Mouse (Mus musculus): Measurements from ENCODE around the gene Relt. TPM values are rescaled to one million over a fixed set of nuclear protein-coding genes. Genes with fewer than 3 reads are reported as not detected.

Gene Relt
- polyA plus RNA-seq, 1 experiment from 2014 or later = 5.0 TPM

- no peak overlapping the region for H3K4me2 ChIP-seq (ENCODE audit: low read depth, low read length)
- H3K4me3 ChIP-seq (ENCODE audit: low read length) = no peak overlapping the region
- ATAC-seq (replicated peaks; ENCODE audit: extremely low read depth, insufficient read depth, low FRiP score) = no peak
- H3K4me1 ChIP-seq (ENCODE audit: control insufficient read depth, insufficient read depth, low read length) = peaks cover 11% of the 10 kb centered on the region
- no peak overlapping the region for H3K9ac ChIP-seq (ENCODE audit: low read length)
- WGBS = 76% methylated on average over 5 of the region's 5 CpGs
- no peaks in the 10 kb centered on the region for H3K9me3 ChIP-seq (replicated peaks; ENCODE audit: control insufficient read depth, low read length)
- no peaks in the 10 kb centered on the region for H3K36me3 ChIP-seq (ENCODE audit: control insufficient read depth, insufficient read depth)
- H3K27ac ChIP-seq (ENCODE audit: low read length) = peak overlapping the region; percentile 28; the same call in 1 of the 2 replicates
- no peaks in the 10 kb centered on the region for H3K27me3 ChIP-seq (ENCODE audit: control insufficient read depth, insufficient read depth, low read length)
These were observed 41.4 kb upstream of the Relt start for GRCm38 (mm10) chr7:100904612-100905011.

- WGBS = 77% methylated on average over 9 of the region's 9 CpGs
- ATAC-seq (replicated peaks; ENCODE audit: extremely low read depth, insufficient read depth, low FRiP score) = no peak
- no peak overlapping the region for H3K9ac ChIP-seq (ENCODE audit: low read length)
- H3K9me3 ChIP-seq (replicated peaks; ENCODE audit: control insufficient read depth, low read length) = no peaks in the 10 kb centered on the region
- no peaks in the 10 kb centered on the region for H3K36me3 ChIP-seq (ENCODE audit: control insufficient read depth, insufficient read depth)
- H3K4me3 ChIP-seq (ENCODE audit: low read length) = no peak overlapping the region
- peaks cover 2% of the 10 kb centered on the region for H3K4me1 ChIP-seq (ENCODE audit: control insufficient read depth, insufficient read depth, low read length)
- no peaks in the 10 kb centered on the region for H3K27me3 ChIP-seq (ENCODE audit: control insufficient read depth, insufficient read depth, low read length)
- no peak overlapping the region for H3K27ac ChIP-seq (ENCODE audit: low read length)
- no peak overlapping the region for H3K4me2 ChIP-seq (ENCODE audit: low read depth, low read length)
These were observed 39.3 kb upstream of the Relt start for GRCm38 (mm10) chr7:100902451-100903137.

- Histone ChIP-seq H3K27ac (ENCODE audit: low read length) (no peak overlapping the region), H3K4me2 (ENCODE audit: low read depth, low read length) (no peak overlapping the region), H3K9me3 (replicated peaks; ENCODE audit: control insufficient read depth, low read length) (no peaks in the 10 kb centered on the region), H3K9ac (ENCODE audit: low read length) (no peak overlapping the region), H3K4me1 (ENCODE audit: control insufficient read depth, insufficient read depth, low read length) (peaks cover 25% of the 10 kb centered on the region), H3K4me3 (ENCODE audit: low read length) (no peak overlapping the region), H3K36me3 (ENCODE audit: control insufficient read depth, insufficient read depth) (no peaks in the 10 kb centered on the region), H3K27me3 (ENCODE audit: control insufficient read depth, insufficient read depth, low read length) (no peaks in the 10 kb centered on the region)
- 75% methylated on average over 5 of the region's 5 CpGs for WGBS
- ATAC-seq (replicated peaks; ENCODE audit: extremely low read depth, insufficient read depth, low FRiP score) = no peak
These were observed 34.6 kb upstream of the Relt start for GRCm38 (mm10) chr7:100897828-100898227.

- ATAC-seq (replicated peaks; ENCODE audit: extremely low read depth, insufficient read depth, low FRiP score) = no peak
- WGBS = 3% methylated on average over 12 of the region's 12 CpGs
- no peak overlapping the region for H3K27ac ChIP-seq (ENCODE audit: low read length)
These were observed 31.6 kb upstream of the Relt start for GRCm38 (mm10) chr7:100894833-100895226.

GRCm38 (mm10) chr7:100894057-100894832 lies 31.0 kb upstream of the Relt start:
- ATAC-seq (replicated peaks; ENCODE audit: extremely low read depth, insufficient read depth, low FRiP score) = peak; percentile 50; the same call in 1 of the 2 replicates
- peak overlapping the region; percentile 98 for H3K4me2 ChIP-seq (ENCODE audit: low read depth, low read length)
- H3K4me3 ChIP-seq (ENCODE audit: low read length) = peak overlapping the region; percentile 64
- H3K4me1 ChIP-seq (ENCODE audit: control insufficient read depth, insufficient read depth, low read length) = peaks cover 25% of the 10 kb centered on the region
- H3K27ac ChIP-seq (ENCODE audit: low read length) = no peak overlapping the region
- no peaks in the 10 kb centered on the region for H3K9me3 ChIP-seq (replicated peaks; ENCODE audit: control insufficient read depth, low read length)
- H3K36me3 ChIP-seq (ENCODE audit: control insufficient read depth, insufficient read depth) = peaks cover 4% of the 10 kb centered on the region; the same call in 1 of the 2 replicates
- peak overlapping the region; percentile 80 for H3K9ac ChIP-seq (ENCODE audit: low read length)
- 7% methylated on average over 53 of the region's 53 CpGs for WGBS
- H3K27me3 ChIP-seq (ENCODE audit: control insufficient read depth, insufficient read depth, low read length) = no peaks in the 10 kb centered on the region

More at GRCm38 (mm10) chr7:100894833-100895226, 31.6 kb upstream of the Relt start:
- H3K9me3 ChIP-seq (replicated peaks; ENCODE audit: control insufficient read depth, low read length) = no peaks in the 10 kb centered on the region
- H3K4me3 ChIP-seq (ENCODE audit: low read length) = peak overlapping the region; percentile 64
- peak overlapping the region; percentile 80 for H3K9ac ChIP-seq (ENCODE audit: low read length)
- peaks cover 4% of the 10 kb centered on the region; the same call in 1 of the 2 replicates for H3K36me3 ChIP-seq (ENCODE audit: control insufficient read depth, insufficient read depth)
- H3K4me2 ChIP-seq (ENCODE audit: low read depth, low read length) = peak overlapping the region; percentile 98
- H3K27me3 ChIP-seq (ENCODE audit: control insufficient read depth, insufficient read depth, low read length) = no peaks in the 10 kb centered on the region
- H3K4me1 ChIP-seq (ENCODE audit: control insufficient read depth, insufficient read depth, low read length) = peaks cover 25% of the 10 kb centered on the region

GRCm38 (mm10) chr7:100893249-100894056 lies 30.2 kb upstream of the Relt start:
- H3K27ac ChIP-seq (ENCODE audit: low read length) = no peak overlapping the region
- peak; percentile 61 for ATAC-seq (replicated peaks; ENCODE audit: extremely low read depth, insufficient read depth, low FRiP score)
- WGBS = 32% methylated on average over 20 of the region's 20 CpGs
- H3K9me3 ChIP-seq (replicated peaks; ENCODE audit: control insufficient read depth, low read length) = no peaks in the 10 kb centered on the region
- peaks cover 25% of the 10 kb centered on the region for H3K4me1 ChIP-seq (ENCODE audit: control insufficient read depth, insufficient read depth, low read length)
- H3K4me2 ChIP-seq (ENCODE audit: low read depth, low read length) = peak overlapping the region; percentile 98; the same call in 1 of the 2 replicates
- H3K36me3 ChIP-seq (ENCODE audit: control insufficient read depth, insufficient read depth) = peaks cover 6% of the 10 kb centered on the region; the same call in 1 of the 2 replicates
- no peaks in the 10 kb centered on the region for H3K27me3 ChIP-seq (ENCODE audit: control insufficient read depth, insufficient read depth, low read length)
- peak overlapping the region; percentile 34; the same call in 1 of the 2 replicates for H3K9ac ChIP-seq (ENCODE audit: low read length)
- no peak overlapping the region for H3K4me3 ChIP-seq (ENCODE audit: low read length)

- H3K9ac ChIP-seq (ENCODE audit: low read length) = no peak overlapping the region
- peaks cover 31% of the 10 kb centered on the region for H3K36me3 ChIP-seq (ENCODE audit: control insufficient read depth, insufficient read depth)
- H3K27ac ChIP-seq (ENCODE audit: low read length) = no peak overlapping the region
- H3K4me1 ChIP-seq (ENCODE audit: control insufficient read depth, insufficient read depth, low read length) = no peaks in the 10 kb centered on the region
- ATAC-seq (replicated peaks; ENCODE audit: extremely low read depth, insufficient read depth, low FRiP score) = no peak
- no peak overlapping the region for H3K4me2 ChIP-seq (ENCODE audit: low read depth, low read length)
- H3K9me3 ChIP-seq (replicated peaks; ENCODE audit: control insufficient read depth, low read length) = no peaks in the 10 kb centered on the region
- WGBS = 26% methylated on average over 3 of the region's 3 CpGs
- no peaks in the 10 kb centered on the region for H3K27me3 ChIP-seq (ENCODE audit: control insufficient read depth, insufficient read depth, low read length)
- no peak overlapping the region for H3K4me3 ChIP-seq (ENCODE audit: low read length)
These were observed 23.3 kb upstream of the Relt start for GRCm38 (mm10) chr7:100886535-100886934.

GRCm38 (mm10) chr7:100884460-100884859 lies 21.2 kb upstream of the Relt start:
- WGBS = 96% methylated on average over 4 of the region's 4 CpGs
- no peak for ATAC-seq (replicated peaks; ENCODE audit: extremely low read depth, insufficient read depth, low FRiP score)
- Histone ChIP-seq H3K36me3 (ENCODE audit: control insufficient read depth, insufficient read depth) (peaks cover 43% of the 10 kb centered on the region), H3K4me1 (ENCODE audit: control insufficient read depth, insufficient read depth, low read length) (0 out of 2 replicates have a peak, but pooled peaks cover 3% of the 10 kb centered on the region), H3K27ac (ENCODE audit: low read length) (no peak overlapping the region), H3K9ac (ENCODE audit: low read length) (no peak overlapping the region), H3K4me2 (ENCODE audit: low read depth, low read length) (no peak overlapping the region), H3K9me3 (replicated peaks; ENCODE audit: control insufficient read depth, low read length) (no peaks in the 10 kb centered on the region), H3K4me3 (ENCODE audit: low read length) (no peak overlapping the region), H3K27me3 (ENCODE audit: control insufficient read depth, insufficient read depth, low read length) (no peaks in the 10 kb centered on the region)
